Mouse (Mus musculus): ENCODE measurements around the gene Sec1.

Gene Sec1

DNA sequence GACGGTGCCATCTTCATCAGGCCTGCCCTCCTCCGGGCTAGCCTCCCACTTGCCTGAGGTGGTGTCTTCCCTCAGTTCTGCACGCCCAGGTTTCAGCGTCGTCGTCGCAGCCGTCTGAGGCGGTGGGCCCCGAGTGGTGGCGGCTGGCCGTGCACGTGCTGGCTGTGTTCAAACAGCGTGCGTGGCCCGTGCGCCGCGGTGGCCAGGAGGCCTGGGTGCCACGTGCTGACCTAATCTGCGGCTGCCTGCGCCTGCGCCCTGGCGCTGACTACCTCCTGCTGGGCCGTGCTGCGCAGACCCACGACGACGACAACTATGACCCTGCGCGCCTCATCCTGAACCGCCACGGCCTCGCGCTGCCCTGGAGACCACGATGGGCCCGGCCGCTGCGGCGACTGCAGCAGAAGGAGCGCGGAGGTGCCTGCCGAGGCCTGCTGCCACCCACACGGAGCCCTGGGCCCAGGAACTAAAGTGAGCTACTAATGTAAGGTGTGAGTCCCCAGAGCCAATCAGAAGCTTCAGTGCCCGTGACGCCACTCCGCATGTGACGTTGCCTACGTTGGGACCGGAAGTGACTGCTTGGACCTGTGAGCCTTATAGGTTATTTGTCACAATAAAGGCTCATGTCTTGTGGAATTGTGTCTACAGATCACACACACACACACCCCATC lies at the start of gene Sec1:
Sec1 (minus strand) TSS at position 482 of the 671 bp plus-strand sequence.
- no peak for DNase-seq (ENCODE audit: low read depth)

GRCm38 (mm10) chr7:45742338-45742737 lies 48.1 kb upstream of the Sec1 start:
- DNase-seq (ENCODE audit: low read depth) = peak; percentile 73

GRCm38 (mm10) chr7:45741777-45742176 lies 47.6 kb upstream of the Sec1 start:
- no peak for DNase-seq (ENCODE audit: low read depth)

DNA sequence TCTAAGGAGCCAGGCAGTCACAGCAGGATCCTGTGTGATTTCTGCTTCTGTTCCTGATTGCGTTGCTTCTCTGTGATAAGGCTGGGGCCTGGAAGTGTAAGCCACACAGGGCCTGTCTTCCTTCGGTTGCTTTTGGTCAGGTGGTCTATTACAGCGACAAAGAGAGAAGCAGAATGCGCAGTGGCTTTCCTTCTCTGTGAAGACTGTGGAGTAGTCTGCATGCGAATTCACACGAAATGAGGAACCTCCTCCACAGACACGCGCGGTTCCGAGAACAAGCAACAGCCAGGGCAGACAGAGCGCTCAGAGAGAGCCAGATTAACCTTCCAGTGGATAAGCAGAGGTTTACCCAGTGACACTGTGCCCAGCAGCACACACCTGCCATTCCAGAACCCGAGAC lies 47.1 kb upstream of the Sec1 start:
- no peak for DNase-seq (ENCODE audit: low read depth)

GRCm38 (mm10) chr7:45739820-45740219 lies 45.6 kb upstream of the Sec1 start:
- DNase-seq (ENCODE audit: low read depth) = no peak

DNA sequence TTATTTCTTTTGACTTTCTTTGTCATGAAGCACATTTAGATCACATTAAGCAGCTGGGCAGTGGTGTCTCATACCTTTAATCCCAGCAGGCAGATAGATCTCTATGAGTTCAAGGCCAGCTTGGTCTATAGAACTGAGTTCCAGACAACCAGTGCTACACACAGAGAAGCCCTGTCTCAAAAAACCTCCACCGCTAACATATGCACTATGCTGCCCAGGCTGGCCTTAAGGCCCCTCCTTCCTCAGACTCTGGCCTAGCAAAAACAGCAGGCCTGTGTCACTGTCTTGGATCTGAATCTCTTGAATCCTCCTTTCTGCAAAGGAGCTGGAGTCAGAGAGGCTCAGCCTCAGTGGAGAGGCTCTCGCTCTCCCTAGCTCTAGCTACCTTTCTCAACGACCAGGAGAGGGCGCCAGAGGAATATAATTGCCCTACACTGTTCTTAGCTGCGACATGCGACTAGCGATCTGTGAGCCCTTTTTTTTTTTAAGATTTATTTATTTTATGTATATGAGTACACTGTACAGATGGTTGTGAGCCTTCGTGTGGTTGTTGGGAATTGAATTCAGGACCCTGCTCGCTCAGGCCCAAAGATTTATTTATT lies 45.1 kb upstream of the Sec1 start:
- peak; percentile 96 for DNase-seq (ENCODE audit: low read depth)

DNA sequence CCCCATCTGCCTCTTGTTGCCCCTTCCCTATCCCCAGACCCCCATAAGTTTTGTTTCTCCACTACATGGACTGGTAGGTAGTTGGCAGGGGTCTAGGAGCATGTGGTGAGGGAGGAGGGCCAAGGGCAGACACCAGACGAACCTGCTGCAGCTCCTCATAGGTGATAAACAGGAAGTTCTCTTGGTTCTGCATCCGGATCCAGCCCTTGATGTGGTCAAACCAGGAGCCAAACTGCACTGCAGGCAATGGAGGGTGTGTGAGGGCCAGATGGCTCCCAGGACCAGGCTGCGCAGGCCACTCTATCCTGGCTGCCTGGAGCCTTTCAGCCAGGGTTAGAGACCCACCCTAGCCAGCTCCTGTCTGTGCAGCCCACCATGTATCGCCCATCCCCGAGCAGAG lies 39.3 kb upstream of the Sec1 start:
- DNase-seq (ENCODE audit: low read depth) = no peak

- DNase-seq (ENCODE audit: low read depth) = no peak
Measured at GRCm38 (mm10) chr7:45730727-45731431, 36.7 kb upstream of the Sec1 start.

DNA sequence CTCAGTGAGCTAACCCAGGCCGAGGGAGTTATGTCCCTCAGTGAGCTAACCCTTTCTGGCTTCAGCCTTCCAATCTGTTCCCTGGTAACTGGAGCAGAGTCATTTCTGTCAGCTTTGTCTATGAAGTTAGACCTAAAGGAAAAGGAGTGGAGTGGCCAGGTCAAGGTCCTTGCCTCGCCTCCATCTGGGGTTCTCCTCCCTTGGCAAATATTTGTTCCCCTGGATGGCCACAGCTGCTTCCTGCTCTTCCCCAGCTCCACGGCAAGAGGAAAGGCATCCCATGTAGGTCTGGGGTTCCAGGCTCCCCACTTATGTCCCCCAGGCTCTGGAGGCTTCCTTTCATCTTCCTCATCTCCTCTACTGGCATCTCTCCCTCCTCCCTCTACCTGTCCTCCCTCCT lies 33.4 kb upstream of the Sec1 start:
- DNase-seq (ENCODE audit: low read depth) = no peak

DNA sequence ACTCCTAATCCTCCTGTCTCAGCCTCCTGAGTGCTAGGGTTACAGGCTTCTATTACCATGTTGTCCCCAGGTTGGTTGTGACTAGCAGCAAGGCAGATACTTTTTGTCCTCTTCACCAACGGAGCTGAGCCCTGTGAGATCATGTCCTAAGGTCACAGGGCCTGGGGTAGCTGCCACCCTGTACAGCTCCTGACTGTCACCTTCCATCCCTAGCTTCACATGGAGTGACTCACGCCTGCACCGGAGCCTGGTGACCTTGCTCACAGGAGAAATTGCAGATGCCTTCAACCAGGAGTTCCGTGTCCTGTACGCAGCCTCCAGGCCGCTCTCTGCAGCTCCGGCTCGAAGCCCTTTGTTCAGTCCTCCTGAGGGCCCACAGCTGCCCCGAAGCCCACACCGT lies 32.2 kb upstream of the Sec1 start:
- DNase-seq (ENCODE audit: low read depth) = no peak

GRCm38 (mm10) chr7:45725713-45726112 lies 31.5 kb upstream of the Sec1 start, which contains the start of gene Spaca4:
Gene Spaca4 (minus strand): TSS chr7:45725813.
- no peak for DNase-seq (ENCODE audit: low read depth)

DNA sequence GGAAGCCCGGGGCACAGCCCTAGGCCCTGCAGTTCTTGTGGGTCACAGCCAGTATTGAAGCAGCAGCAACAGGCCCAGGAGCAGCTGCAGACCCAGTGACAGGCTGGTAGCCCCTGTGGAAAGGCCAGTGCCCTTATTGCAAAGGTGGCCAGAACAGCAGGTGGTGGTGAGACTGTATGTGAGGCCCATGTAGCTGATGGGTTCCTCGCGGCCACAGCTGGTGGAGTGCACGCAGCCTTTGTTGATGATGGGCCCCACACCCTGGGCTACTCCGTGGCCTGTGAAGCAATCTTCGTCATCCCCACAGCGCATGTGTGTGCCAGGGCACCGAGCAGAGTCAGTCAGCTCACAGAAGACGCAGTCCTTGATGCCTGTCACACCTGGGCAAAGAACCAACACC lies 30.9 kb upstream of the Sec1 start:
- no peak for DNase-seq (ENCODE audit: low read depth)

DNA sequence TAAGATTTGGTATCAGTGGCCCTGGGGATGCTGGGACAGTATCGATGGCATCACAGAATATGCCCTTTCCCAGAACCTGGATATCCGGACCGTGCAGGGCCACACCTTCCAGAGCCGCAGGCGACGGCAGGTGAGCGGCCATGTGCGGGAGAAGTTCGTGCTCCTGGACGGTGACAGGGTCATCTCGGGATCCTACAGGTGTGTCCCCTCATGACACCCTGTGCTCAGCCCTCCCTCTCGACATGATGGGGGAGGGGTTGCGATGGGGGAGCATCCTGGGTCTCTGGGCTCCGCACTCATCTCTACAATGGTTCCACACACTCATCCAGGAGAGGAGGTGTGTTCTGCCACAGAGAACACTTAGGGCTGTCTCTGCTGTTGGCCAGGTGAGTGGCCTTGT lies 29.6 kb upstream of the Sec1 start:
- no peak for DNase-seq (ENCODE audit: low read depth)

GRCm38 (mm10) chr7:45723301-45723700 lies 29.1 kb upstream of the Sec1 start:
- DNase-seq (ENCODE audit: low read depth) = no peak

DNA sequence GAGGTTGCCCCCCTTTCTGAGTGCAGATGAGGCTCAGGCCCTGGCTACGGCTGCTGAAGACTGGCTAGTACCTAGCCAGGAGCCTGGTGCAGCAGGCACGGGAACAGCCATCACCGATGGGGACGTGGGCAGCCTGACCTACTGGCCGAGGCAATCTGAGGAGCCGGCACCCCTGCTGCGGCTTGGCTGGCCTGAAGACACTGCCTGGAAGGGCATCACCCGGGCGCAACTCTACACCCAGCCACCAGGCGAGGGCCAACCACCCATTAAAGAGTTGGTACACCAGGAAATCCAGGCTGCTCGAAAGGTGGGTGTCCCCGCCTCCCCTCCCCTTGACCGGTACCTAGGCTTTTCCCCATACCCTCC lies 28.1 kb upstream of the Sec1 start:
- no peak for DNase-seq (ENCODE audit: low read depth)

DNA sequence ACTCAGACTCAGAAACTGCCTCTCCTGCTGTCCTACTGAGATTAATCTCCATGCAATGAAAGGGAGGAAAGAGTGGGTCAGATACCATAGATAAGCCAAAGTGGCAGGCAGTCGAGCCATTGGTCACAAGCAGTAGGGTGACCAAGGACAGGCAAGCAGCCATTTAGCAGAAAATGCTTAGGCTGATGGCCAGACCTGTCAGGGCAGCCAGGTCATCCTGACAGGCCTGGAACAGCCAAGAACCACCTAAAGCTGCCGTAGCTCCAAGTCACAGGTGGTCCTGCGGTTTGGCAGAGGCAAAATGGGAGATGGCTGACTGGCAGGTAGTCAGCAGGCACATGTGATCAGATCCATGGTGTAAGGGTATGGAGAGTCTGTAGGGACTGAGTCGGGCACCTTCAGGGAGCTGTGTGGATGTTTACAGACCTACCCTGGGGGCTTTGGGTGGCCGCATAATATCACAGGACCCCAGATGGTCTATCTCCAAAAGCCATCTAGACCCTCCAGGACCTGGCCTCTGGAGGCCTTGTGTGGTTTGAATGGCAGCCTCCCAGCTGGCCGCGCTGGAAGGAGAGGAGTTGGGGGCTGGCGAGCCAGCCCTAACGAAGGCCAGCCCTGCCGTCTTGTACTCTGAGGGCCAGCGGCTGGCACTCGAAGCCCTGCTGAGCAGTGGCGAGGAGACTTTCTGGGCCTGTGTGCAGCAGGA lies 27.6 kb upstream of the Sec1 start:
- no peak for DNase-seq (ENCODE audit: low read depth)

- DNase-seq (ENCODE audit: low read depth) = no peak
Measured at GRCm38 (mm10) chr7:45721234-45721571, 27.0 kb upstream of the Sec1 start.

- DNase-seq (ENCODE audit: low read depth) = no peak
Measured at GRCm38 (mm10) chr7:45720413-45721233, 26.4 kb upstream of the Sec1 start, which contains the start of gene Fam83e. Gene Fam83e (plus strand): TSS chr7:45721212.

DNA sequence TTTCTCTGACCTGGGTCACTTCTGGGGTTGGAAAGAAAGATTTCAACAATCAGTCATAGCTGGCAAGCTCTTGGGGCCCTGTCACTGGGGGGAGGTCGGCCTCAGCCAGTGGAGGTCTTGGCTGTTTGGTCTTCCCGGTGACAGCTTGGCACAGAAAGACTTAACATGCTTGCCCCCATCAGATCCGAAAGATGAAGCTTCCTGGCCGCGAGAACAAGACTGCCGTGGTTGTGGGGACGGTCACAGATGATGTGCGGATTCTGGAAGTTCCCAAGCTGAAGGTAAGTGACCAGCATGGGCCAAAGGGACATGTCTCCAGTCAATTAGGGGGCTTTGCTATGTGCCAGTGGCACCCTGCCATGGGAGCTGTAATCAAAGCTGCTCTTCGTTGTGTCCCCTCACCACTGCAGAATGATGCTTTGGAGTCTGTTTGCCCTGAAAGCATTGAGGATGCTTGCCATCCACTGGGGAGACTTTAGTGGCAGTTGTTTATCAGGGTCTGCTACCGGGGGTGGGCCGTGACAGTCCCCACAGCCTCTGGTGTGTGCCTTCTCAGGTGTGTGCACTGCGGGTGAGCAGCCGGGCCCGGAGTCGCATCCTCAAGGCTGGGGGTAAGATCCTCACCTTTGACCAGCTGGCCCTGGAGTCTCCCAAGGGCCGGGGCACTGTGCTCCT lies 25.7 kb upstream of the Sec1 start:
- no peak for DNase-seq (ENCODE audit: low read depth)

DNA sequence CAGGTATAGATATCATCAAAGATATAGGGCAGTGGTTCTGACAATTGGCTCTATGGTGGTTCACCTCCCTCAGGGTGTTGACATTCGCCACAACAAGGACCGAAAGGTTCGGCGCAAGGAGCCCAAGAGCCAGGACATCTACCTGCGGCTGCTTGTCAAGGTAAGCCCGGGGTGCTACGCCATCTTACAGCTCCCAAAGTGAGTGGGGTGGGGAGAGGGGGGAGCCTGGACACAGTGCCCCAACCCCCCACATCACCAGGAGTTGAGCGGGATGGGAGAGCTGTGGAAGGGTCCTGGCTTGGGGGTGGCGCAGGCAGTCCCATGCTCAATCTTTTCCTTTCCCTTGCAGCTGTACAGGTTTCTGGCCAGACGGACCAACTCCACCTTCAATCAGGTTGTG lies 25.0 kb upstream of the Sec1 start:
- DNase-seq (ENCODE audit: low read depth) = no peak

- no peak for DNase-seq (ENCODE audit: low read depth)
Measured at GRCm38 (mm10) chr7:45718331-45718730, 24.1 kb upstream of the Sec1 start.
